Mouse (Mus musculus) layer of hippocampus, postnatal 25 days (tissue): Measurements from ENCODE around the gene Med8. TPM values are rescaled to one million over a fixed set of nuclear protein-coding genes. Genes with fewer than 3 reads are reported as not detected.

ENCODE experiments used
- DNase-seq, 2 experiments: peaks; one replicate each; pipeline ENCODE4 v3.0.0; 2022; ENCODE audit warnings: mixed read lengths in 2 of 2, low spot score in 1 of 2; ENCODE audit errors: extremely low spot score in 1 of 2
- total RNA-seq, 2 experiments: library from RNA; stranded (reverse); gene quantifications; 2 replicates each; pipeline ENCODE4 v1.2.3; 2021

Med8 gene
- total RNA-seq, 2 experiments from 2014 or later: 58.8 to 63.2 TPM

DNA sequence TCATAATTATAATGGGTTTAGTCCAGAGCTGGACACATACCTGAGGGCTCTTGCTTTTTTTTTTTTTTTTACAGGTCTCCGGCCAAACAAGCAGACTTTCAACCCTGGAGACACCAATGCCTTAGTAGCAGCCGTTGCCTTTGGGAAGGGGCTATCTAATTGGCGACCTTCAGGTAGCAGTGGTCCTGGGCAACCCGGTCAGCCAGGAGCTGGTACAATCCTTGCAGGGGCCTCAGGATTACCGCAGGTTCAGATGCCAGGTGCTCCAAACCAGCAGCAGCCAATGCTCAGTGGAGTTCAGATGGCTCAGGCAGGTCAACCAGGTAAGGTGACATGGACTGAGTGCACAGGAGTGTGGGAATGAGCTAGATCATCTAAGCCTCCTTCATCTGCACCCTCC lies 4.4 kb downstream of the Med8 start:
- DNase-seq: no peak

DNA sequence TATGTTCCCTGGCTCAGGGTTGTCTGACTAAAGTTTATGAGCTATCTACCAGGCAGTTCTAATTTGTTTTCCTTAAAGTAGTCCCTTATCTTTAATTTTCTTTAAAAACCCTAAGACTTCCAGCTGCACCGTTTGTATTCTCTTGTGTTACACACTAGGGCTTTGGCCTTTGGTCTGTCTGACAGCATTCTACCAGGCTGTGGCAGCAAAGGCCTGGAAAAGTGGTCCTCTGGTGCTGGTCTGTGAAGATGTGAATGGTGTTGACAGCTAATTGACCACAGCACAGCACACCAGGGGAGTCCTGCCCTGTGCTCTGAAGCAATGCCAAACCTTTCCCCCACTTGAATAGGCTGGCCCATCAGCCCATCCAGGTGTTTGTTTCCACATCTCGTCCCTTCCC lies 6.6 kb downstream of the Med8 start:
- DNase-seq: no peak

DNA sequence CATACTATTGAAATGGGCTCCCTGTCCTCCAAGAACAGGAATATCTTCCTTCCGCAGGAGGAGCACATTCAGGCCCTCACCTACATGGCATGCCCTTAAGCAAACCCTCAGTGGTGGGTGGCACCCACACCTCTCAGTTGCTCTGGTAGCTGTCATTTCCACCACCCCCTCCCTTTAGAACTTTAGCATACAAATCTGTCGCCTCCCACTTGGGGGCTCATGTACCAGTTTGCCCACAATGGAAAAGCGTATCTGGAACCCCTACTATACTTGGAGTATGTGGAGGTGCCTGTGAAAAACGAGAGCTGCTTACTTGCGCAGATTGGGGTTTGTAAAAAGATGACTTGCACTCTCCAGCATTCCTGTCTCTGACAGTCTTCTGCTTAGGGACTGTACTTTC lies 7.2 kb downstream of the Med8 start:
- DNase-seq: no peak

DNA sequence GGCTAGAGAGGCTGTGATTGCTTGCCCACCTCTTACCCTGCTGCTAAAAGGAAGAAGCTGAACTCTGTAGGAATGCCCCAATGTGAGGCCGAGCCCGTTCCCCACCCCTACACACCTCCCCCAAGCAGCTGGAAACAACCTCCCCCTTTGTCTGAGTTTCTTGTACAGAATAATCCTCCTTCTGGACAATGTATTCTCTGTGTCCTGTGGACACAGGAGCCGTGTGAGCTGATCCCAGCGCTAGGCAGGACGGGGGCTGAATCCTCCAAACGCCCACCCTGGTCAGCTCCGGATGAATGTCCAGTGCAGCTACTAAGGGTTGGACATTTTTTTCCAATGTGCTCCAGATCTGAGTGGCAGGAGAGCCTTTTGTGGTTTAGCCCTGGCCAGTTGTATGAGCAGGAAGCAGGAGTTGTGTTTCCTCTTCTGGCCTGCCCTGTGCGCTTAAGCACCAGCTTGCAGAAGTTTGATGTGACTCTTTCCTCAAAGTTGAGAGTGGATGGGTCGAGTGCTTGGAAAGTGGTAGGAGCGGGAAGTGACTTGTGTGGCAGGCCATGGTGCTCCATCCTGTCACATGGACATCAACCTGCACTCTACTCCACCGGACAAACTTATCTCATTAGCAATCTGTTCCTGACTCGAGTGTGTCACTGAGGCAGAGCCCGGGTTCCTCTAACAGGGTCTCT lies 8.1 kb downstream of the Med8 start:
- no peak for DNase-seq

DNA sequence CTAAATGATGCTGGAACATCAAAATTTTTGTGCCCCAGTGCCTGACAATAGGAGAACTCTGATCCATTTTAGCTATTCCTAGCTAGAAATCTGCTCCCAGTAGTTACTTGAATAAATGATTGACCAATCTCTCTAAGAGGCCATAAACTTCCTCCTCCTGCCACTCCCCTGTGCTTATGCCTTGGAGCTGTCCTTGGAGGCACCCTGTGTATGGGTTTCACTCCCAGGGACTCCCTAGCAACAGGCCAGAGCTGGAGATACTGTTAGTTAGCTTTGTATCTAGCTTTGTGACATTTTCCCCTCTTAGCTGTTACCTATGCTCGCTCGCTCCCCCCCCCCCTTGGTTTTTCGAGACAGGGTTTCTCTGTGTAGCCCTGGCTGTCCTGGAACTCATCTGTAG lies 12.2 kb downstream of the Med8 start:
- DNase-seq: no peak

DNA sequence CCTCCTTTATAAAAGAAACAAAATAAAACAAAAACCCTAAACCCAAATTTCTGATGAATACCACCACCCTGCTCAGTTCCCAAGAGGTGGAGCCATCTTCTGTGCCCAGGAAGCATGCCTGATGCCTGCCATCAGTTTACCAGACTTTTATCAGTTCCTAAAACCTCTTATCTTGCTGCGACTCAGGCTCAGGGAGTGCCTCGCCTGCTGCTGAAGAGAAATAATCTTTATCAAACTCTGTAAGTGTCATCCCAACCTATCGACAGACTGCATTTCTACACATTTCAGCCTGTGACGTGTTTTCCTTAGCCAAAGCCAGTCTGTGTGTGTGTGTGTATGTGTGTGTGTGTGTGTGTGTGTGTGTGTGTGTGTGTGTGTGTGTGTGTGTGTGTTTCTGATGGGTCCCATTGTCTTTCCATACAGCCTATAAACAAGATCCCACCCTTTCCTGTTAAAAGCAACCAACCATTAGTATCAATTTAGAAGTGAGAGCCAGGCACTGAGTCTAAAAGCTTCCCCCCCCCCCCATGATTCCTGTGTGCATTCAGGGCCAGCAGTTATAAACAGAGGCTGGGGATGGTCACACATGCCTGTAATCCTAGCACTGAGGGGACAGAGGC lies 15.5 kb downstream of the Med8 start:
- DNase-seq: no peak

DNA sequence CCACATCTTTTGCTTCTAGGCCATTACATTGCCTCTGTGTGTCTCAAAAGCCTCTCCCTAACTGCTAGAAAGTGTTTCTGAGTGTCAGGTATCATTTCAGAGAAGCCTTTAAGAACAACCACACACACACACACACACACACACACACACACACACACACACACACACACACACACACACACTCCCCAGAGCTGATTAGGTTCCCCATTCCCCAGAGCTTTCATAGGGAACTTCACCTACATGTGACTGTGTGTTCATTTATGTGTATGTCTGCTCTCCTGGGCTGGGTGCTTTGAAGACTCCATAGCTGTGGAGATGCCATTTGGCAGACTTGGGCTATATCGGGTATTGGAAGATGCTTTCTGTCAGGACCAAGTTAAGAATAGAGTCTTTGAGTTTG lies 16.2 kb downstream of the Med8 start:
- no peak for DNase-seq

DNA sequence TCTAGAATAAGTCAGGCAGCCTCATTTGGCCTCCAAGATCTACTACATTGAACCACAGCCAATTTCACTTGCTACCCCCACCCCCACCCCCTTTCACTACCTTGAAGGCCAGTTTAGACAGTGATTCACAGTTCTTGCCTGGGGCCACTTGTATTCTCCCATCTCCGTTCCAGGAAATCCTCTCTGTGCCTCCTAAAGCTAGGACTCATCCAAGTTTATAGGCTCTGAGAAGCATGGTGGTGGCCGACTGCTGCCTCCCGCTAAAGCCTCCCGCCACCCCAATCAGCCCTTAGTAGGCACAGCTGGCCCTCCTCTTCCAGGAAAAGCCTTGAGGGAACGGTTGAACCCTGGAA lies 18.3 kb downstream of the Med8 start:
- DNase-seq: no peak

DNA sequence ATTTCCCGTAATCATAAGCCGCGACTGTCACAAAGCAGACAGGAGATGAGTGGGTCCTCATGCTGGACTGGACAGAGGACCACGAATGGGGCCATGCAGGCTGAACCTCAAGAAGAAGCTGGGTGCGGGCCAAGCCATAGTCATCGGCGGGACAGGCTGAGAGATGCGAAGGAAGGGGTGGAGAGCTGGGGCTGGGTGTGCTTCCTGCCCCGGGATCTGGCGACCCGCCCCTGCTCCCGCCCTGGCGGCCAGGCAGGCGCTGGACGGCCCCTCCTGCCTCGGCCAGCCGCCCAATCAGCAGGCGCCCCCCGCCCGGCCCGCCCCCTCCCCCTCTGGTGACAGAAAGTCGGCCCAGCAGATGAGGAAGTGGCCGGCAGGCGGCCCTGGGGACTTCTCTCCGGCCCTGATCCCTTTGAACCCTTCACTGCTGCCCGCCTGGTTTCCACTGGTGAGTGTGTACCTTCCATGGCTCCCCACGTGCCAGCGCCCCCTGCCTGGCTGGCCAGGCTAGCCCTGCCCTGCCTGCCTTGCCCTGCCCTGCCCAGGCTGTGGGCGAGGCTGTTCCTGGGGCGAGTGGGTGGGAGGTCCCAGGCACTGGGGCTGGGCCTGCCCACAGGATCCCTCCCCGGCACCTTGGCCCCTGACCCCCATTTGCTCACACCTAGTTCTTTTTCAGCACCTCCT lies 18.8 kb downstream of the Med8 start, which contains the start of gene Elovl1:
Elovl1 (plus strand) TSS at position 326 of the 684 bp plus-strand sequence.
- peak; percentile 45 to 54 for DNase-seq

DNA sequence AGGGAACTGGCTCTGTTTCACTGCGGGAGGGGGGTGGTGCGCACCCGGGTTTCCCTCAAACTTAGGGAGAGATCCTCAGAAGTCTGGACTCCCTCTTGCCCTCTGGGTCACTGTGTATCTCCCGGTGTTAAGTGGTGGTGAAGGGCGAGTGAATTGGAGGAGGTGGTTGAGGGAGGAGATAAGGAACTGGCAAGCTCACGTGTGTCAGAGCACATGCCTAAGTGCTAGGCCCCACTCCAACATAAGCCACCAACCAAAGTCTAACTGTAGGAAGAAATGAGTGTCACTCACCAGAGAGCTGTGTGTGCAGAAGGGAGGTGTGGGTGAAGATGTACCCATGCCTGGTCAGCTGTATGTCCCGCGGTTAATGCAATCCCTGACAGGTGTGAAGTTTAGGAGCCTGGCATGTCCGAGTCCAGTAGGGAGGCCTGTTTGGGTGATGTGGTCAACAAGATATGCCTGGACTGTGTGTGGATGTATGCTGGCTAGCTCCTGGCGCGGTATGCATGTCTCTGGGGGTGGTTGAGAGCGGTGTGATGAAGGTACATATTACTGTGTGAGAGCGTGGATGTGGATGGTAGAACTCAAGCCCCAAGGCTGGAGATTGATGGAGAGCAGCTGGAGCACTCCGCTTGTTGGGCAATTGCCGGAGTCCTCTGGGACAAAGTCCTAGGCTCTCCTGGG lies 19.5 kb downstream of the Med8 start:
- DNase-seq: no peak

DNA sequence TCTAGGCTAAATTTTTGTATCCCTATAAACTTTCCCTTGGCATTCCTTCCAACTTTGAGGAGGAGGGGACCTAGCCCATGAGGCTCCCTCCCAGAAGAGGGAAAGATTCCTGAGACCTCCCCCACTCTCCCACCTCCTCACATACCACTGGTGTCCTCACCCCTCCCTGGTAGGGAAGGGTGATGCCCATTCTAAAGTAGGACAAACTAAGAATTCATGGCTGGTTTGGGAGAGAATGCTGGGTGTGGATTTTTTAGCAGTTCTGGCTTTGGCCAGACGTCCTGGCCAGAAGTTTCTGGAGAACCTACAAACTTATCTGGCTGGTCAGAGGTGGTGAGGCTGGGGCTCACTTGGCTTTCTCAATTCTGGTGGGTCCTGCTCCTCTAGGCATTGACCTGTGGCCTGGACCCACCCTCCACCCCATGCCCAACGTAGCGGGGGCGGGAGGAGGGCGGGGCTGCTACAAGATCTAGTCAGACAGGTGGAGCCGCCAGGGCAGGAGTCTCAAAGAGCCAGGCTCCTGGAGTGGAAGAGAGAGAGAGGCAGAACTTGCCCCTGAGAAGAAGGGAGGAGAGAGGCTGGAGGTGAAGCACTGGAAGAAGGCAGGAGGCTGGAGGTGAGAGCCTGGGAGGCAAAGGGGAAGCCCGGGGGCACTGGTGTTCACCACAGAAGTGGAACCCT lies 20.2 kb downstream of the Med8 start:
- DNase-seq: no peak

DNA sequence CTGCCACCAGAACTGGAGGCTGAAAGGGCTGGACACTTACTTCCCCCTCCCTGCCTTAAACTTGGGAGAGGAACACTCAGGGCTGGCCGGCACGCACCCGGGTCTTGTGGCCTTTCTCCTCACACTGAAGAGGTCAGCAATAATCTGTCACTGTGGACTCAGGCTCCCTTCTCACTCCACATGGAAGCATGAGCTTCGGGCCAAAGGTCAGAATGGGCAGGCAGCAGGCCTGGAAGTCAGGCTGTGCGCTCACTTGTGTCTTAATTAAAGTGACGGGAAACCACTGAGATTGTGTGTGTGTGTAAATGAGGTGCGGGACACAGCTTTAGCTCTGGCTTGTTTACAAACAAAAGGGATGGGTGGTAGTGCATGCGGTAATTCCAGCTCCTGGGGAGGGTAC lies 23.2 kb downstream of the Med8 start:
- DNase-seq: no peak

DNA sequence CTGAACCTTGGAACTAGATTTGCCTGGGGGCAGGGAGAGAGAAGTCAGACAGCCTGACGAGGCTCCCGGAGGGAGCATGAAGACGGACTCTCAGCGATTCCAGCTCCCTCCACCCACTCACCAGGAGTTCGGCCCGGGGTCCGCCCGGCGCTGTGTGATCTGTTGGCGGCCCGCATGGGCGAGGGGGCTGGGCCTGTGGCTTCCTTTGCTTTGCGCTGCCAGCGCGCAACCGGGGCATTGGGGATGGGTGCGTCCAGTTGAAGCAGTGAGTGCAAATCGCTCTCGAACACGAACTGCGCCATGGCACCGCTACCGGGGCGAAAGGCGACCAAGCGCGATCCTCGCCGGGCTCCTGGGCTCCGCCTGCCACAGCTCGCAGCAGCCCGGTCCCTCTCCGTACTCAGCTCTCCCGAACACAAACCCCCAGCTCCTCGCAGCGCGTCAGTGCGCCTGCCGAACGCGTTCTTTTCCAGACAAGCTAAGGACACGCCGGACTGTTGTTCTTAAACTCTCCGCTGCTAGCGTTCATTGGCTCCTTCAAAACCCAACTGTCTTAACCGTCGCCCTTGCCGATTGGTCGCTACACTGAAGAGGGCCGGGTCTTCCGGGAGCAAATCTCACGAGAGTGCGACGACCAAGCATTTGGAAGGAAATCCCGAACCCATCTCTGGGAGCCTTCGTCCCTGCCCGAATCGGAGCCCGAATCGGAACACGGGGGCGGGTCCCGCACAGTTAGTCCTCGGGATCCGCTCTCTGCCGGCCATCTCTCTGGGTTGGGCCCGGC lies 27.9 kb downstream of the Med8 start, which contains the start of gene Cdc20:
Cdc20 (minus strand) TSS at position 533 of the 784 bp plus-strand sequence.
- DNase-seq: peak; percentile 65 to 68

DNA sequence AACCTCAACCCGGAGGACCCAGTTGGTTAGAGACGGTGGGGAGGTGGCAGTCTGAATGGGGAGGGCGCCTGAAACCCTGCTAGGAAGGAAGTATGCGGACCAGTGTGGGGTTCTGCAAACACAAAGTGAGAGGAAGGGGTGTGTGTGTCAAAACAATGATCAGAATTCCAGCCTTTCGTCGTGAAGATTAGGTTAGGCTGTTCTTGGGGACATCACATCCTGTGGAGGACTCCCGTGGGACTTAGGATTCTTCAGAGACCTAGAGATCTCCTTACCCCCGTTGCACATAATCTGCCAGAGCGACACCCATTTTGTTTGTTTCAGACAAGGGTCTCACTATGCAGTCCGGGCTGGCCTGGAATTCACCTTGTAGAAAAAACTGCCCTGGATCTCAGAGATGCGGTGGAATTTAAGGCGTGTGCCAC lies 28.7 kb downstream of the Med8 start:
- DNase-seq: no peak

DNA sequence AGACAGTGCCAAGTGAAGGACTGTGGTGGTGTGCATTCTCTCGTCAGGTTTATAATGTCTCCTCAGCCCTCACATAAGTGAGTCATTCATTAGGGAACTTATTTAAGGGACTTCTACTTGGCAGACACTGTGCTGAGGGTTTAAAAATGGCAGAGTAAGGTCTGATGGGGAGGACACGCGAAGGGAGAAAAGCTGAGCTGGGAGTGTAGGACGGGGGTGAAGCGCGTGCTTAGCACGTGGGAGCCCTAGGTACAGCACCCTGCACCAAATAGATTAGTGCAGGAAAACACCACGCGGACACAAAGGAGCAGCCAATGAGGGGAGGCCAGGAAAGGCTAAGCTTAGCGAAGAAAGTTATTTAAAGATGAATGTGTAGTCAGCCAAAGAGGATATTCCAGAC lies 36.0 kb downstream of the Med8 start:
- DNase-seq: no peak

DNA sequence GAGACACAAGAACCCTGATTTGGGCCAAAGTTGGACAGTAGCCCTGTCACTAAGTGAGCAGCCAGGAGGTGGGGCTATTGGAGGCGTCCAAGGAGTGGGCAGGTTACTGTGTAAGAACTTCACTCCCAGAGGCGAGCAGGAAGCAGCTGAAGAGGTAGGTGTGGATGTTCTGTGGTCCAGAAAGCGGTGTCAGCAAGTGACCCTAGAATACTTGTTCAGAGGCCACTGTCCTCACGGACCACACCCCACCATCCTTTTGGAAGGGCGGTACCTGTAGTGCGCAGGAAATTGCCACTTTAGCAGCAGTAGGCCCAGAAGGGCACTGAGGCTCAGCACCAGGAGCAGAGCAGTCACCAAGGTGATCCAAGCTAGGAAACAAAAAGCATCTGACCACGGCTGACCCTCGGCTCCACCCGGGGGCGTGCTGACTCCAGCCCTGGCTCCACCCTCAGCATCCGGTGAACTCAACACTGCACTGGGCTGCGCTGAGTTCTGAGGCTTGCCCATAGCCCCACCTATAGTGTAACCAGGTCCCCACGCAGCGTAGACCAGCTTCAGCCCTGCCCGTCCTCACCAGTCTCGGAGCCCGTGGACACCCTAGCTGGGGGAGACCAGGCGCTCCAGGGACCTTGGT lies 36.8 kb downstream of the Med8 start:
- DNase-seq: peak in 1 of 2 experiments; percentile 8

DNA sequence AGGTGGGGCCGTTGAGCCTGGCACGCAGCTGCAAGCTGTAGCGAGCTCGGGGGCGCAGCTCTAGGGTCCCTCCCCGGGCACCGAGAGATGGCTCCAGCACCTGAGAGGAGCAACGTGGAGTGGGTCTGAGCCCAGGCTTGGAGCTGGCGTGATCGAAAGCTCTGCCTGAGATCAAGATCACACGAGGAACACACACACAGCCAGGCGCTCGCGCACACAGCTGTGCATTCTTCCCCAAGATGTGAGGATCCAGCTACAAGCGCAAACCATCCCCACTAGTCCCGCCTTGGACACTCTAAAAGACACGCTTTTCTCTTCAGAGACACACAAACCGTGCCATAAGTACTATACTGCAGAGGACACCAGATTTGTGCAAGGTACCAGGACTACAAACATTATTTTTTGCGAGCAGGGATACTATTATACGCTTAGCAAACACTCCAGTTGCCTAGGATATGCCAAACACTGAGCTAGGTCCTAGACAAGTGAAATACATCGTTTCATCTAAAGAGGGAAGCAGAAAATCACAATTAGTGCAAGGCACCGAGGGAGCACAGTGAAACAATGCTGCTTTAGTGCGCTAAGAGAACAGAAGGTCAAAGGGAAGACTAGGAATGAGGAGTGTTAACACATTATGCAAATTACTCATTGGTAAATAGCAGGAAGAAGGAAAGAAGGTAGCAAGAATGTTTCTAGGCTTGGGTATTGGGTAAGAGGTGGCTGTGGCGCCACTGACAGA lies 37.4 kb downstream of the Med8 start:
- no peak for DNase-seq

DNA sequence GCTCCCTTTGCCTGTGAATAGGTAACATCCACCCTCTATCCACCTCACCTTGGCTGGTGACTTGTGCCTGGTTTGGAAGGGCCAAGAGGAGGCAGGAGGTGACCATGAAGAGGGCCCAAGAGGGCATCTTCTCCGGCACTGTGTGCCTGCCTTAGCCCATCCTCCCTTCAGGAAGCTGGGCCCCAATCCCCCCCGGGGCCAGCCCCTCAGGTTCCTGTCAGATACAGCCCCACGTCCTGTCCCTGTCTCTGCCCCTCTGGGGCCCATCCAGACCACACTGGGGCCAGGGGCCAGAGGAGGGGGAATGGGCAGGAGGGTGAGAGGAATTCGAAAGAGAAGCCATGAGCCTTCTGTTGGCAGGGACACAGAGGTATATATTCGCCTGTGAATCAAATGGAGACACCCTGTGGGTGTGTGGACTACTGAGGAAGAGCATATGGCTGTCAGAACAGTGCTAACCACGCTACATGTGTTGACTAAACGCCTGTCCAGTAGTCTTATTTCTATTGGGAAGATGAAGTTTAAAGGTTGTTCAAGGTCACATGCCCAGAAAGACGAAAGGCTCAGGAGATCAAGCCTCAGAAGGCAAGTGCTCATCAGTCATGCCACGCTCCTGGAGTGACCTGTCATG lies 48.3 kb downstream of the Med8 start, which contains the start of gene Mpl:
Mpl (minus strand) TSS at position 169 of the 631 bp plus-strand sequence.
- no peak for DNase-seq
